Mouse (Mus musculus) cortical plate, adult 2 months (tissue): ENCODE results near the gene Mbtps1.

Source experiments
- CTCF ChIP-seq: fragments of 200-500 bp; IDR thresholded peaks from 2 replicates; pipeline ENCODE4 v1.5.1; 2011; ENCODE audit warnings: mild to moderate bottlenecking, control low read depth, low read length; ENCODE audit not compliant: insufficient read depth; ENCODE audit errors: extremely low read depth
- POLR2A ChIP-seq: fragments of 200-500 bp; IDR thresholded peaks from 2 replicates; pipeline ENCODE4 v1.6.1; 2011; ENCODE audit warnings: mild to moderate bottlenecking, low read length, control low read depth; ENCODE audit not compliant: insufficient read depth; ENCODE audit errors: extremely low read depth

- TF ChIP-seq CTCF (no peak), POLR2A (peak; percentile 91)
These were observed at the start of gene Mbtps1 for GRCm38 (mm10) chr8:119558603-119559401.
